Mouse (Mus musculus) hindbrain, embryonic 11.5 days (tissue): ENCODE data around the gene Aoc1. TPM values are rescaled to one million over a fixed set of nuclear protein-coding genes. Genes with fewer than 3 reads are reported as not detected.
"Not testable (repeated sequence)": the region's sequence is repeated elsewhere in the genome, so short reads cannot be mapped to it uniquely, and the experiment has no call there.

Experiments
- ATAC-seq: fragments of 200-750 bp; cut with Nextera tagmentation; 2 replicates; pipeline ENCODE4 v1.8.0; 2017; ENCODE audit warnings: mild to moderate bottlenecking, moderate TSS enrichment, moderate library complexity; ENCODE audit not compliant: low FRiP score
- DNase-seq: peaks from one replicate; pipeline ENCODE4 v3.0.0-alpha.2; 2015; ENCODE audit warnings: low spot score
- H3K27ac ChIP-seq: fragments of 300-500 bp; sonication (generic); 2 replicates; pipeline ENCODE4 v1.5.1; 2014; ENCODE audit warnings: mild to moderate bottlenecking, low read depth, low read length
- H3K27me3 ChIP-seq: fragments of 300-500 bp; sonication (generic); 2 replicates; pipeline ENCODE4 v1.6.1; 2014; ENCODE audit warnings: mild to moderate bottlenecking, low read length, moderate library complexity, mixed read lengths; ENCODE audit not compliant: control insufficient read depth, insufficient read depth
- H3K36me3 ChIP-seq: fragments of 300-500 bp; sonication (generic); 2 replicates; pipeline ENCODE4 v1.6.1; 2014; ENCODE audit warnings: mild to moderate bottlenecking, low read length, moderate library complexity, mixed read lengths; ENCODE audit not compliant: control insufficient read depth, insufficient read depth
- H3K4me1 ChIP-seq: fragments of 300-500 bp; sonication (generic); replicated peaks from 2 replicates; pipeline ENCODE4 v1.6.1; 2014; ENCODE audit warnings: low read length, mixed read lengths; ENCODE audit not compliant: control insufficient read depth, insufficient read depth
- H3K4me2 ChIP-seq: fragments of 300-500 bp; sonication (generic); replicated peaks from 2 replicates; pipeline ENCODE4 v1.6.1; 2014; ENCODE audit warnings: mild to moderate bottlenecking, low read depth, low read length
- H3K4me3 ChIP-seq: fragments of 300-500 bp; sonication (generic); 2 replicates; pipeline ENCODE4 v1.5.1; 2014; ENCODE audit warnings: low read depth, low read length
- H3K9ac ChIP-seq: fragments of 300-500 bp; sonication (generic); 2 replicates; pipeline ENCODE4 v1.6.1; 2014; ENCODE audit warnings: low read depth, low read length
- H3K9me3 ChIP-seq: fragments of 300-500 bp; sonication (generic); 2 replicates; pipeline ENCODE4 v1.6.1; 2016; ENCODE audit warnings: low read length; ENCODE audit not compliant: control insufficient read depth
- WGBS: fragments of 180-500 bp; shearing (Covaris S2); extraction: QIAGEN DNeasy Blood & Tissue Kit; methylation state at CpG from one replicate; pipeline ENCODE4 v1.1.7; 2014; 5-methylcytosine and 5-hydroxymethylcytosine counted together
- polyA plus RNA-seq: library from polyadenylated mRNA; unstranded; fragments of >200 nt; fragmentation: Nextera tagmentation; extraction: Ambion mirVana; gene quantifications from 2 replicates; pipeline ENCODE4 v1.2.1, GENCODE M21; 2014

The Aoc1 gene
- polyA plus RNA-seq, 1 experiment from 2014 or later: not detected

DNA sequence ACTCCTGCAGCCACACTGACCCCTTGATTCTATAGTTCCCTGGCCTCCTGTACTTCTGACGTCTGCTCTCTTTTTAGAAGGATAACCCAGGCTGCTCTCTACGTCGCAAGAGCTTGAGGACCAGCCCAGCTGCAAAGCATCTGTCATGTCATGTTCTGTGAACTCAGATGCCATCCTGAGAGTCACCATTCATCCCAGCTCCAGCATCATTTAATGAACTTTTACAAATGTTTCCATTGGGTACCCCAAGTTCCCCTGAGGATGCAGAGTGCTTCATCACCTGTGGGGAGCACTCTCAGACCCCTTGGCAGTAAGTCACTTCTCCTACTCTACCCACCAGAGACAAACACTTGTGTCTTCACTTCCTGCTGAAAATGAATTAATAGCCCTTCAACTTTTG is 8.5 kb upstream of the Aoc1 start:
- H3K36me3 ChIP-seq: no peaks in the 10 kb centered on the region
- no peaks in the 10 kb centered on the region for H3K4me1 ChIP-seq
- WGBS: 36% methylated on average over 3 of the region's 3 CpGs
- DNase-seq: no peak
- H3K27ac ChIP-seq: no peak overlapping the region
- no peak overlapping the region for H3K4me3 ChIP-seq
- H3K4me2 ChIP-seq: no peak overlapping the region
- ATAC-seq: no peak
- no peaks in the 10 kb centered on the region for H3K27me3 ChIP-seq
- H3K9me3 ChIP-seq: no peaks in the 10 kb centered on the region
- no peak overlapping the region for H3K9ac ChIP-seq

DNA sequence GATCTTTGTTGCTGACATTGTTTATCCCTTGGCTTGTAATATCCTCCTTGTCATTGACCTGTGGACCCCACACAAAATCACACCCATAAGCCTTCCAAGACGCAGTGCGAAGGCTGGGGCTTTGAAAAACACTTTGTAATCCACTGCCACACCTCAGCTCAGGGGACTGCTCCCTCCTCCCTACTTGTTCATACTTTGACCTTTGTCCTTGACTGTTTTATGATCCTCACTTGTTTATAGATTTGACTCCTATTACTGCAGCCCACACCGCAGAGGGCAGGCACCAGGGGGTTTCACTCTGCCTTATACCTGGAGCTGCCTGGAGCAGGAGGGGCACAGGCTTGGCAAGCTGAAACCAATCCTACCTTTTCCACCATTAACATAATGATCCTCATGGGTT is 8.0 kb upstream of the Aoc1 start:
- Histone ChIP-seq H3K36me3 (no peaks in the 10 kb centered on the region), H3K4me3 (no peak overlapping the region), H3K4me2 (no peak overlapping the region), H3K27ac (no peak overlapping the region), H3K9me3 (no peaks in the 10 kb centered on the region), H3K4me1 (no peaks in the 10 kb centered on the region), H3K9ac (no peak overlapping the region), H3K27me3 (no peaks in the 10 kb centered on the region)
- no peak for DNase-seq
- 79% methylated on average over 3 of the region's 3 CpGs for WGBS
- ATAC-seq: no peak

DNA sequence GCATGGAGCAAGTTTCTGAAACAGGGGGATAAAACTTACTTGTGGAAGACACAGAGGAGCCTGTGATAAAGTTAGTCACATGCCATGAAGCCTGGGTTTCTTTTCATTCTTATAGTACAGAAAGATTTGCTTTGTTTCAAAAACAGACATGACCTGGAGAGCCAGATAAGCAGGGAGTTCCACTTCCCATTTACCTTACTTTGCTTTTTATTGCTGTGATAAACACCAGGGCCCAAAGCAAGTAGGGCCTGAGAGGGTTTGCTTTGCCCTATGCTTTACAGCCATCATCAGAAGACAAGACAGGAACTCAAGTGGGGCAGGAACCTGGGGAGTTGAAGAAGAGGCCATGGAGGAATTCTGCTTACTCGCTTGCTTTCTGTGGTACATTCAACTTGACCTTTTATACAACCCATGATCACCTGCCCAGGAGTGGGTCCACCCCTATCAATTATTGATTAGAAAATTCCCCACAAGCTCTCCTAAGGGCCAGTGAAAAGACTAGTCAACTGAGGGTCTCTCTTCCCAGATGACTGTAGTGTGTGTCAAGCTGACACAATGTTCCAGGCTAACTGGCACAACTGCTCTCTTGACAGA is 7.4 kb upstream of the Aoc1 start:
- no peak overlapping the region for H3K27ac ChIP-seq
- no peak for ATAC-seq
- WGBS: 86% methylated on average over 1 of the region's 1 CpGs
- DNase-seq: no peak
- no peak overlapping the region for H3K4me3 ChIP-seq
- no peaks in the 10 kb centered on the region for H3K9me3 ChIP-seq
- no peaks in the 10 kb centered on the region for H3K36me3 ChIP-seq
- no peaks in the 10 kb centered on the region for H3K27me3 ChIP-seq
- no peak overlapping the region for H3K9ac ChIP-seq
- no peaks in the 10 kb centered on the region for H3K4me1 ChIP-seq
- H3K4me2 ChIP-seq: no peak overlapping the region

DNA sequence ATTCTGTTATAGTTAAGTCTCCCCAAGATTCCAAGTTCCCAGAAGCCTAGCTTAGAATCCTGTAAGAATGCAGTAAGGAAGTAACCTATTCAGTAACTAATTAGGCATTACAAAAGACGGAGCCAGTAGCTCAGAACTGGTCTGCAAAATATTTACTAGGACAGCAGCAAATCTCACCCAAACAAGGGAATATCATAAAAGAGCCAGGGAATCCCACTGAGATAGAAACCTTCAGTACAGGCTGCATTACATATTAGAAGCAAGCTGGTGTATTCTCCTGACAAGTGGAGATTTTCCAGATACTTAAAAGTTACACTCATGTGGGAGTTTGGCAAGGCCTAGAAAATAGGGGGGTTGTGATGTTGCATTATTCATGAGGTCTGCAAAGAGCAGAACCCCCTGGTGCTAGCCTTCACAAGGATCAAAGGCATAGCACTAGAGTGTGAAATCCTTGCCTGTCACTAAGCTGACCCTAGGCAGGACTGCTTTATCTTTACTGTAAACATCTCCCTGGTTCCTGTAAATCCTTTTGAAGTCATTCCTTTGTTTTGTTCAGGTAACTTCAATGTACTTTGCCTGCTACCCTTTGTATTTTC is 6.2 kb upstream of the Aoc1 start:
- H3K4me3 ChIP-seq, H3K27ac ChIP-seq, H3K9ac ChIP-seq, H3K36me3 ChIP-seq, H3K27me3 ChIP-seq, ATAC-seq, H3K4me1 ChIP-seq, H3K9me3 ChIP-seq, H3K4me2 ChIP-seq: not testable (repeated sequence)
- DNase-seq: peak; percentile 39
- WGBS: 2% methylated on average over 1 of the region's 1 CpGs

DNA sequence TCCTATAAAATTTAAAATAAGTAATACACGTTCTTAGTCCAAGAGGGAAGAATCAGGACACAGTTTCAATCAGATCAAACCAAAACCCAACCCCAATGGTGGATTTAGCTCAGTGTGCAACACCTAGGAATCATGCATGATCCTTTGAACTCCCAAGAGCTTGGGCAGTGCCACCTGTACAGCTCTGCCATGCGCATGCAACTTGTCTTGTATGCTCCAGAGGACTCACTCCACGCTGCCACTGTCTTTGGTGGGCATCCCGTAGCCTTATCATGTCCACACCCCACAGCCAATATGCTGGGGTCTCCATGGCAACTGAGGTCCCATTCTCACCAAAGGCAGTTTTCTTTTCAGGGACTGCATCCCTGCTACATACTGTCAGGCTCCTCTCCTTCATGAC is 5.5 kb upstream of the Aoc1 start:
- Histone ChIP-seq H3K36me3 (no peaks in the 10 kb centered on the region), H3K27me3 (no peaks in the 10 kb centered on the region), H3K9ac (no peak overlapping the region), H3K4me3 (no peak overlapping the region), H3K4me2 (no peak overlapping the region), H3K9me3 (no peaks in the 10 kb centered on the region), H3K4me1 (no peaks in the 10 kb centered on the region), H3K27ac (no peak overlapping the region)
- DNase-seq (peak; percentile 25), ATAC-seq (no peak)
- WGBS: 22% methylated on average over 4 of the region's 4 CpGs

DNA sequence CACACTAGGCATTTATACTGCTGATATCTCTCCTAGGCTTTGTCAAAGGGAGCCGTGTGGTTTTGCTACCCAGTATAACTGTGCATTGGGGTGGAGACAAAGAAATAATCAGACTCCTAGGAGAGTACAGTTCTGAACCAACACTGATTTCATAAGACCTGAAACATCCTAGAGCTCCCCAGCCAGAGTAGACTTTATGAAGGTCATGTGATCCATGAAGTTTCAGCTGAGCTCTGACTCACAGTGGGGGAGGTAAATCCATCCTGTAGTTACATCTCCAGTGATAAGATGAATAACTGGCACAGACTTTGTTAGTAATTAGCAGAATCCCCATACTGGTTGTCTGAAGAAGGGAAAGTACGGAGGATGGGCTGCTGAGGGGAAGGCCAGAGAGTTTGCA is 2.9 kb upstream of the Aoc1 start:
- H3K4me1 ChIP-seq: no peaks in the 10 kb centered on the region
- H3K36me3 ChIP-seq: no peaks in the 10 kb centered on the region
- 81% methylated on average over 2 of the region's 2 CpGs for WGBS
- DNase-seq: no peak
- no peak overlapping the region for H3K4me3 ChIP-seq
- ATAC-seq: no peak
- no peaks in the 10 kb centered on the region for H3K9me3 ChIP-seq
- no peak overlapping the region for H3K4me2 ChIP-seq
- H3K9ac ChIP-seq: no peak overlapping the region
- H3K27ac ChIP-seq: no peak overlapping the region
- no peaks in the 10 kb centered on the region for H3K27me3 ChIP-seq

DNA sequence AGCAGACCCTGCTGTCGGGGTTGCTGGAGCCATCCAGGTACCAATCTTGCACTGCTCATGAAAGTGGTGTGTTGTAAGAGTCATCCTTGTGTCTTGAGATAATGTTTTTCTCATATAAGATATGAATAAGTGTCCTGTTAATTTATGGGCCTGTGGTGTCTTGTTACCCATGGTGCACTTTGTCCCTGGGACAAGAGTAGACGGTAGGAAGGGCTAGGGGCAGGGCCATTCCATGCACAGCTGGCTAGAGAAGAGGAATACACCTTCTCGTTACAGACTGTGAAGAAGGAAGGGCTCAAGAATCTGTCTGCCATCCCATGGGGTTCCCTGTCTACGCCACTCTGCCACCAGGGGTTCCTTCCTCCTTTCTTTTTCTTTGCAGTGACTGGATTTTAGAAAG is 1.9 kb downstream of the Aoc1 start:
- no peak for DNase-seq
- no peak overlapping the region for H3K4me2 ChIP-seq
- no peak for ATAC-seq
- H3K9me3 ChIP-seq: no peaks in the 10 kb centered on the region
- no peaks in the 10 kb centered on the region for H3K27me3 ChIP-seq
- H3K4me1 ChIP-seq: no peaks in the 10 kb centered on the region
- no peak overlapping the region for H3K27ac ChIP-seq
- WGBS: 78% methylated on average over 4 of the region's 4 CpGs
- no peak overlapping the region for H3K9ac ChIP-seq
- no peaks in the 10 kb centered on the region for H3K36me3 ChIP-seq
- H3K4me3 ChIP-seq: no peak overlapping the region

DNA sequence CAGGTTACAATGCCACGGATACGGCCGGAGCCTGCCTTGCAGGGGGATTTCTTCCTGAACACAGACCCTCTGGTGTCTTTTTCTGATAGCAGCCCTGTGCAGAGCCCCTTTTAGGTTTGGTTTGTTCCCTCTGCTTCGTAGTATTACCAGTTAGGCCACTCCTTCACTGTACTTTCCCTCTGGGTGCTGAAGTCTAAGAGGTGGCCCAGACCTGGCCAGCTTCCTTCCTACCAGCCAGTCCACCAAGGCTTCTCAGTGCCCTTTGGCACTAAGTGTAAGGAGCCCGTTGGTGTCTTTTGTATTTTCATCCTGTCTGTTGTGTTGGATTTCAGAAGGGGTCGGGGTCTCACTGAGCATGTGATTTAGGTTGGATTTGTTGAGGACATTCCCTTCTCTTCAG is 2.8 kb downstream of the Aoc1 start:
- no peaks in the 10 kb centered on the region for H3K27me3 ChIP-seq
- ATAC-seq: no peak
- no peaks in the 10 kb centered on the region for H3K36me3 ChIP-seq
- no peaks in the 10 kb centered on the region for H3K4me1 ChIP-seq
- no peak overlapping the region for H3K9ac ChIP-seq
- H3K27ac ChIP-seq: no peak overlapping the region
- no peak for DNase-seq
- H3K9me3 ChIP-seq: no peaks in the 10 kb centered on the region
- H3K4me2 ChIP-seq: no peak overlapping the region
- WGBS: 83% methylated on average over 6 of the region's 6 CpGs
- H3K4me3 ChIP-seq: no peak overlapping the region

- ATAC-seq (no peak), DNase-seq (no peak)
- no peaks in the 10 kb centered on the region for H3K9me3 ChIP-seq
- no peaks in the 10 kb centered on the region for H3K4me1 ChIP-seq
- H3K4me2 ChIP-seq: no peak overlapping the region
- 58% methylated on average over 5 of the region's 5 CpGs for WGBS
- no peak overlapping the region for H3K9ac ChIP-seq
- H3K4me3 ChIP-seq: no peak overlapping the region
- no peak overlapping the region for H3K27ac ChIP-seq
- H3K36me3 ChIP-seq: no peaks in the 10 kb centered on the region
- no peaks in the 10 kb centered on the region for H3K27me3 ChIP-seq
Observed at GRCm38 (mm10) chr6:48876510-48877135, 3.9 kb downstream of the Aoc1 start.
